Mouse (Mus musculus): Measurements from ENCODE around the gene Sdk1. TPM values are rescaled to one million over a fixed set of nuclear protein-coding genes. Genes with fewer than 3 reads are reported as not detected.
"Not testable (repeated sequence)": the region's sequence is repeated elsewhere in the genome, so short reads cannot be mapped to it uniquely, and the experiment has no call there.

Sdk1 gene
- polyA plus RNA-seq, 1 experiment from 2014 or later, result 1.3 TPM

DNA sequence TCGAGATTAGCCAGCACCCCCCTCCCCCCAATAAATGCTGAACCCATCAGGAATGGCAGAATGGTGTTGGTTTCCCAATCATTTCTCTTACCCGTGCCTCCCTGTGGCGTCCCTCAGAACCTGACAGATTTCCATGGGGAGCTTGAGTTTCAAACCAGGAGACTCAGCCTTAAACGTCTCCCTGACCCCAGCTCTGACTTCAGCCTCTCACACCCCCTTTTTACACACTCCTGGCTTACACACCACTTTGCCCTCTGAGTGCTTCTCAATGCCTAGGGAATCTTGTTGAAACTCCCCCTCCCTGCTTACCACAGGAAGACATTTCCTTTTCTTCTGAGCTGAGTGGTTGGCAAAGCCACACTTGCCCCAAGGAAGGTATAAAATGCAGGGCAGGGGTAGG lies 392.0 kb downstream of the Sdk1 start:
- 70% methylated on average over 4 of the region's 4 CpGs for WGBS
- Histone ChIP-seq H3K27ac (ENCODE audit: low read length) (no peak overlapping the region), H3K9me3 (ENCODE audit: control insufficient read depth, low read length) (0 out of 2 replicates have a peak, but pooled peaks cover 2% of the 10 kb centered on the region), H3K36me3 (ENCODE audit: control insufficient read depth, insufficient read depth) (no peaks in the 10 kb centered on the region), H3K9ac (replicated peaks; ENCODE audit: low read depth, low read length) (no peak overlapping the region), H3K4me2 (ENCODE audit: low read length) (no peak overlapping the region), H3K27me3 (replicated peaks; ENCODE audit: control insufficient read depth, insufficient read depth, low read length) (no peaks in the 10 kb centered on the region), H3K4me1 (replicated peaks; ENCODE audit: control insufficient read depth, insufficient read depth, low read length) (no peaks in the 10 kb centered on the region), H3K4me3 (replicated peaks; ENCODE audit: low read length) (no peak overlapping the region)
- no peak for ATAC-seq

DNA sequence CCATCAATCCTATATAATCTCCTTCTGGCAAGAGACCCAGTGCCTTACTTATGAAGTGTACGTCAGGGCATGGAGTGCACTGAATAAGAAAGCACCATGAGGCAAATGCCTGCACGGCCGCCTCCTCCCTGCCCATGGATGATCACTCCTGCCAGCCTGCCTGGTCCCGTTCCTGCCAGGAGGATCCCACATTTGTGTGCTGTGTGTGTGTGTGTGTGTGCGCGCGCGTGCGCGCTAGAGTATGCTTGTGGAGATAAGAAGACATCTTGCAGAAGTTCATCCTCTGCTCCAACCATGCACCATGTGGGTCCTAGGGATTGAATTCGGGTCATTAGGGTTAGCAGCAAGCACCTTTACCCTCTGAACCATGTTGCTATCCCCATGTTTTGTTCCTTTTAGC lies 395.1 kb downstream of the Sdk1 start:
- H3K4me3 ChIP-seq (replicated peaks; ENCODE audit: low read length), result no peak overlapping the region
- no peaks in the 10 kb centered on the region for H3K27me3 ChIP-seq (replicated peaks; ENCODE audit: control insufficient read depth, insufficient read depth, low read length)
- H3K9ac ChIP-seq (replicated peaks; ENCODE audit: low read depth, low read length), result no peak overlapping the region
- no peak overlapping the region for H3K27ac ChIP-seq (ENCODE audit: low read length)
- no peaks in the 10 kb centered on the region for H3K9me3 ChIP-seq (ENCODE audit: control insufficient read depth, low read length)
- no peaks in the 10 kb centered on the region for H3K36me3 ChIP-seq (ENCODE audit: control insufficient read depth, insufficient read depth)
- H3K4me2 ChIP-seq (ENCODE audit: low read length), result no peak overlapping the region
- no peak for ATAC-seq
- no peaks in the 10 kb centered on the region for H3K4me1 ChIP-seq (replicated peaks; ENCODE audit: control insufficient read depth, insufficient read depth, low read length)
- 93% methylated on average over 11 of the region's 11 CpGs for WGBS

DNA sequence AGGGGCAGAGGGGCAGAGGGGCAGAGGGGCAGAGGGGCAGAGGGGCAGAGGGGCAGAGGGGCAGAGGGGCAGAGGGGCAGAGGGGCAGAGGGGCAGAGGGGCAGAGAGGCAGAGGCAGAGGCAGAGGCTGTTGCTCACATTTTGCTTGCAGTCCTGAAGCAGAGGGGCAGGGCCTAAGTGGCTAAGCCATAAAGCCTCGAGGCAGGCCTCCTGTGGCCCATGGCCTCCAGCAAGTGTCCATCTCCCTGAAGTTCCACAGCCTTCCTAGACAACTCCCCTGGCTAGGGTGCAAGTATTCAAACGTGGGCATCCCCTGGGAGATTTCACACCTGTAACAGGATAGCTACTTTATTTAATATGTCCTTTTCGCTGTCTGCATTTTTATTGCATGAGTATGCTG lies 395.8 kb downstream of the Sdk1 start:
- not testable (repeated sequence) for H3K27me3 ChIP-seq (replicated peaks; ENCODE audit: control insufficient read depth, insufficient read depth, low read length); H3K9me3 ChIP-seq (ENCODE audit: control insufficient read depth, low read length); H3K4me2 ChIP-seq (ENCODE audit: low read length); ATAC-seq; H3K9ac ChIP-seq (replicated peaks; ENCODE audit: low read depth, low read length); H3K4me3 ChIP-seq (replicated peaks; ENCODE audit: low read length); H3K4me1 ChIP-seq (replicated peaks; ENCODE audit: control insufficient read depth, insufficient read depth, low read length); H3K27ac ChIP-seq (ENCODE audit: low read length); H3K36me3 ChIP-seq (ENCODE audit: control insufficient read depth, insufficient read depth)
- 89% methylated on average over 3 of the region's 3 CpGs for WGBS

DNA sequence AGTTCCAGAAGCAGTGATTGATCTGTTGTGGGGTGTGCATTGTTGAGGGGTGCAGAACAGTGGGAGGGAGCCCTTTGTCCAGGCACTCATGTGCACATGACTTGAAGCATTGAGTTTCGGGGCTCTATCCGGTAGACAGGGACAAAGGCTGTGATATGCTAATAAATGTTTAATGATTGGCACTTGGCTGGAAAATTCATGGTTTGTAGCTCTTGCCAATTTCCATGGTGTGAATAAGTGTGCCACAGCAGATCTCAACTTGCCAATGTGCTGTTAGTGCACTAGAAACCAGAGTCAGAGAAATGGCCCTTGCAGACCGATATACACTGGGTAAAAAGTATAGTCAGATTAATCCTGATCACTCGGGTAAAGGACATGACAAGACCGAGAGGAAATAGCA lies 404.4 kb downstream of the Sdk1 start:
- Histone ChIP-seq H3K4me3 (replicated peaks; ENCODE audit: low read length) (no peak overlapping the region), H3K4me2 (ENCODE audit: low read length) (no peak overlapping the region), H3K4me1 (replicated peaks; ENCODE audit: control insufficient read depth, insufficient read depth, low read length) (peaks cover 7% of the 10 kb centered on the region), H3K9me3 (ENCODE audit: control insufficient read depth, low read length) (no peaks in the 10 kb centered on the region), H3K27ac (ENCODE audit: low read length) (no peak overlapping the region), H3K27me3 (replicated peaks; ENCODE audit: control insufficient read depth, insufficient read depth, low read length) (no peaks in the 10 kb centered on the region), H3K9ac (replicated peaks; ENCODE audit: low read depth, low read length) (no peak overlapping the region), H3K36me3 (ENCODE audit: control insufficient read depth, insufficient read depth) (no peaks in the 10 kb centered on the region)
- ATAC-seq, result peak; percentile 54
- WGBS, result 51% methylated on average over 5 of the region's 5 CpGs

DNA sequence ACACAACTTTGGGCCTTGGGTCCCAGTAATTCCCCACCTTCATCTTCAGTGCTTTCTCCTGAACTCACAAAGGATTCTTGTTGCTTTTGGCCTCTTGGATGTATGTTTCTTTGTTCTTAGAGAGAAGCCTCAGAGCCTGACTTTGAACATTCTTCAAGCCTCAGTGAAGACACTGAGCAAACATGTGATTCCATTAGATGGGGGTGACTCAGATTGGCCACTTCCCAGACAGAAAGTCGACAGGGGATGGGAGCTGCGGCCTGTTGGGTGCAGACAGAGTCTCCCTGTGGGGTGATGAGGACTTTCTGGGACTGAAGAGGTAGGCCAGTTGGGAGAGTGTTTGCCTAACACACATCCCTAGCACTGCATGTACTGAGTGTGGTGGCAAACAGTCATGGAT lies 405.3 kb downstream of the Sdk1 start:
- H3K4me1 ChIP-seq (replicated peaks; ENCODE audit: control insufficient read depth, insufficient read depth, low read length), result peaks cover 7% of the 10 kb centered on the region
- ATAC-seq, result no peak
- 81% methylated on average over 2 of the region's 2 CpGs for WGBS
- no peaks in the 10 kb centered on the region for H3K9me3 ChIP-seq (ENCODE audit: control insufficient read depth, low read length)
- H3K4me2 ChIP-seq (ENCODE audit: low read length), result no peak overlapping the region
- no peak overlapping the region for H3K27ac ChIP-seq (ENCODE audit: low read length)
- no peaks in the 10 kb centered on the region for H3K36me3 ChIP-seq (ENCODE audit: control insufficient read depth, insufficient read depth)
- H3K27me3 ChIP-seq (replicated peaks; ENCODE audit: control insufficient read depth, insufficient read depth, low read length), result no peaks in the 10 kb centered on the region
- H3K9ac ChIP-seq (replicated peaks; ENCODE audit: low read depth, low read length), result no peak overlapping the region
- no peak overlapping the region for H3K4me3 ChIP-seq (replicated peaks; ENCODE audit: low read length)

DNA sequence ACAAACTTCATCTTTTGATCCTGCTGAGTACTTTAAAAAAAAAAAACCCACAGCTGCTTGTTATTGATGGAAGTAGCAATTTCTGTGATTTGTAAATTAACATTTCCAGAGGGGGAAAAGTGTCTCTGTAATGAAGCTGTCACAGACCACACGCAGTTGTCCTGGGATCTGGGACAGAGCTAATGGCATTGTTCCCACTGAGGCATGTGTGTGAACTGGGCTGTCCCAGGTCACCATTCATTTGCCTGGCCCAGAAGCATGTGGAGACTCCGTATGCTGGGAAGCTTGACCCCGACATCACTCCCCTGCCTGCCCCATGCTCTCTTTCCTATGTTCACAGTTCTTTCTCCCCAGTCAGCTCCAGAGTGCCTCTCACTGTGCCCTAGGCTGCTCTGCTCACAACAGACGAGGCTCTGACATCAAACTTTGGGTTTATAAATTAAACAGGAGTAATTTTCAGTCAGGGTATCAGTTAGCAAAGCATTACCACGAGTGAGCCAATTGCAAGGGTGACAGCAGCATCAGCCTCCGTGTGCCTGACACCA lies 408.6 kb downstream of the Sdk1 start:
- Histone ChIP-seq H3K9ac (replicated peaks; ENCODE audit: low read depth, low read length) (no peak overlapping the region), H3K9me3 (ENCODE audit: control insufficient read depth, low read length) (no peaks in the 10 kb centered on the region), H3K36me3 (ENCODE audit: control insufficient read depth, insufficient read depth) (no peaks in the 10 kb centered on the region), H3K27me3 (replicated peaks; ENCODE audit: control insufficient read depth, insufficient read depth, low read length) (no peaks in the 10 kb centered on the region), H3K4me1 (replicated peaks; ENCODE audit: control insufficient read depth, insufficient read depth, low read length) (peaks cover 7% of the 10 kb centered on the region), H3K27ac (ENCODE audit: low read length) (no peak overlapping the region), H3K4me2 (ENCODE audit: low read length) (no peak overlapping the region), H3K4me3 (replicated peaks; ENCODE audit: low read length) (no peak overlapping the region)
- ATAC-seq, result no peak
- WGBS, result 55% methylated on average over 6 of the region's 6 CpGs

DNA sequence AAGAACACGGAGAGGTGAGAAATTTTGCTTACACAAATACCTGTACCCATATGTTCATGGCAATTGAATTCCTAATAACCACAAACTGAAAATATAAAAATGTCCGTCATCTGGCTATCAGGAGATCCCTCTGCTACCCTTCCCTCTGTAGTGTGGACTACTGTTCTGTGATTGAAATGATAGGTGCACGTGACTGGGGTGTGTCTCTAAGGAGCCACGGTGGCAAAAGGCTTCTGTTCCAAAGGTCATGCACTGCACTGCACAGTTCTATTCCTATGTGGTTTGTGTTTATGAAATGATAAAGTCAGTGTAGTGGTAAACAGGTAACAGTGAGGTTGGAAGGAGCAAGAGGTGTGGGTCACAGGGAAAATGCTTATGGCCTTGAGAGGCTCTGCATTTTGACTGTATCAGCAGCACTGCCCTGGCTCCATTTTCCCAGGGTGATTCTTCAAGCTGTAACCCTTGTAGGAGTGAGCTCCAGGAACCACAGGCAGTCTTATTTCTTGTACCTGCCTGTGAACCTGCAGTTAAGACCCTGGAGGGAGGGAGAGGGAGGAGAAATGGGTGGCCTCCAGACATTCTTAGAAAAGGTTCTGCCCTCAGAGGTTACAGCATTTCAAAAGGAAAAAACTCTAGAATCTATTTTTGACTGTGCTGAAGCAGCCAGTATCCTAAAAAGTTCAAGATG lies 410.5 kb downstream of the Sdk1 start:
- H3K27me3 ChIP-seq (replicated peaks; ENCODE audit: control insufficient read depth, insufficient read depth, low read length), result 0 out of 2 replicates have a peak, but pooled peaks cover 3% of the 10 kb centered on the region
- no peaks in the 10 kb centered on the region for H3K4me1 ChIP-seq (replicated peaks; ENCODE audit: control insufficient read depth, insufficient read depth, low read length)
- H3K36me3 ChIP-seq (ENCODE audit: control insufficient read depth, insufficient read depth), result no peaks in the 10 kb centered on the region
- no peak overlapping the region for H3K4me2 ChIP-seq (ENCODE audit: low read length)
- 91% methylated on average over 4 of the region's 4 CpGs for WGBS
- H3K9ac ChIP-seq (replicated peaks; ENCODE audit: low read depth, low read length), result no peak overlapping the region
- no peaks in the 10 kb centered on the region for H3K9me3 ChIP-seq (ENCODE audit: control insufficient read depth, low read length)
- H3K27ac ChIP-seq (ENCODE audit: low read length), result no peak overlapping the region
- ATAC-seq, result no peak
- H3K4me3 ChIP-seq (replicated peaks; ENCODE audit: low read length), result no peak overlapping the region

DNA sequence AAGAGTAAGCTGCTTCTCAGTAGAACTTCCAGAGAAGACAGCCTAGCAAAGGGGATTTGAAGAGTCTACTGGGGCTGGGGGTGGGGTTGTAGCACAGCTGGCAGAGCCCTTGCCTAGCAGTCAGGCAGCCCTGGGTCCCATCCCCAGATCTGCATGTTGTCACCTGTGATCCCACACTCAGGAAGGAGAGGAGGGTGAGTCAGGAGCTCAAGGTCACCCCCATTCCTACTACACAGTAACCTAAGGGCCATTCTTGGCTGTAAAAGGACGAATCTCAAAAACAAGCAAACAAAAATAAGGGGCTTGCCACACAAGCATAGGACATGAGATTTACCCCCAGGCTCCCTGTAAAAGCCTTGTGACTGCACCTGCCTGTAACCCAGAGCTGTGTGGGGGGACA lies 435.1 kb downstream of the Sdk1 start:
- H3K36me3 ChIP-seq (ENCODE audit: control insufficient read depth, insufficient read depth), result no peaks in the 10 kb centered on the region
- H3K27ac ChIP-seq (ENCODE audit: low read length), result no peak overlapping the region
- no peak overlapping the region for H3K4me3 ChIP-seq (replicated peaks; ENCODE audit: low read length)
- no peak for ATAC-seq
- 72% methylated on average over 1 of the region's 1 CpGs for WGBS
- H3K9ac ChIP-seq (replicated peaks; ENCODE audit: low read depth, low read length), result no peak overlapping the region
- H3K9me3 ChIP-seq (ENCODE audit: control insufficient read depth, low read length), result no peaks in the 10 kb centered on the region
- no peak overlapping the region for H3K4me2 ChIP-seq (ENCODE audit: low read length)
- no peaks in the 10 kb centered on the region for H3K27me3 ChIP-seq (replicated peaks; ENCODE audit: control insufficient read depth, insufficient read depth, low read length)
- H3K4me1 ChIP-seq (replicated peaks; ENCODE audit: control insufficient read depth, insufficient read depth, low read length), result no peaks in the 10 kb centered on the region

DNA sequence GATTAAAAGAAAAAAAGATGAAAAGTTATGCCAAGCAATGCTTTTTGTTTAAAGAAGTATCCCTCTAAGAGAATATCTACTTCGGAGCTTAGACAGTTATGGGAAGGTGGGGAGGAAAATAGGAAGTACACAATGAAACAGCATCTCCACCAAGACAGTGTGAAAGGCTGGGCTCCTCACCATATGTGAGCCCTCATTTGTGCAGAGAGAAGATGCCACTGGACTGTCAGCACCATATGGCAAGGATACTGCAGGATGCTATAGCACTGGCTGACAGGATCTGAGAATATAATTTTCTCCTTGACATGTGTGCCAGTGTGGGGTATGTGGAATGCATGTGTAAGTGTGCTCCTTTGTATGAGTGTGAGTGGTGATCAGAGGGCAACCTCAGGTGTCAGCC lies 435.7 kb downstream of the Sdk1 start:
- Histone ChIP-seq H3K4me2 (ENCODE audit: low read length) (no peak overlapping the region), H3K9ac (replicated peaks; ENCODE audit: low read depth, low read length) (no peak overlapping the region), H3K27me3 (replicated peaks; ENCODE audit: control insufficient read depth, insufficient read depth, low read length) (no peaks in the 10 kb centered on the region), H3K9me3 (ENCODE audit: control insufficient read depth, low read length) (no peaks in the 10 kb centered on the region), H3K4me3 (replicated peaks; ENCODE audit: low read length) (no peak overlapping the region), H3K36me3 (ENCODE audit: control insufficient read depth, insufficient read depth) (no peaks in the 10 kb centered on the region), H3K4me1 (replicated peaks; ENCODE audit: control insufficient read depth, insufficient read depth, low read length) (no peaks in the 10 kb centered on the region), H3K27ac (ENCODE audit: low read length) (no peak overlapping the region)
- no peak for ATAC-seq
- WGBS, result 89% methylated on average over 1 of the region's 1 CpGs

DNA sequence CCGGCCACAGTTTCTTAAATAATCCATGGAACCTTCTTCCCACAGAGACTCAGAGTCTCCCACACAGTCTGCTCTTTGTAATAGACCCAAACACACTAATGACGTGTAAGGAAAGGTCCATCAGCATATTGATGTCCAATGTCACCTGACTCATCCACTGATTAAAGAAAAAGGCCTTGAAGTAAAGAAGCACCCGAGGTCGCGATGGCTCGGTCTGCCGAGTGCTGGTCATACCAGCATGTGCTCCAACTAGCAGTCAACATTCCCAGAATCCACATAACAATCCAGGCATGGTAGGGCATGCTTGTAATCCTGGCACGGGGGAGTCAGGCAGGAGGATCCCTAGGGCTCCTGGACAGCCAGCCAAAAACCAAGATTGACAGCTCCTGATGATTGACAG lies 436.6 kb downstream of the Sdk1 start:
- 90% methylated on average over 8 of the region's 8 CpGs for WGBS
- no peak for ATAC-seq

More for the DNA sequence above, 436.6 kb downstream of the Sdk1 start:
- H3K9ac ChIP-seq (replicated peaks; ENCODE audit: low read depth, low read length), result no peak overlapping the region
- no peaks in the 10 kb centered on the region for H3K36me3 ChIP-seq (ENCODE audit: control insufficient read depth, insufficient read depth)
- no peaks in the 10 kb centered on the region for H3K27me3 ChIP-seq (replicated peaks; ENCODE audit: control insufficient read depth, insufficient read depth, low read length)
- H3K4me1 ChIP-seq (replicated peaks; ENCODE audit: control insufficient read depth, insufficient read depth, low read length), result no peaks in the 10 kb centered on the region
- no peaks in the 10 kb centered on the region for H3K9me3 ChIP-seq (ENCODE audit: control insufficient read depth, low read length)
- H3K4me3 ChIP-seq (replicated peaks; ENCODE audit: low read length), result no peak overlapping the region
- H3K27ac ChIP-seq (ENCODE audit: low read length), result no peak overlapping the region
- H3K4me2 ChIP-seq (ENCODE audit: low read length), result no peak overlapping the region

Measured in forebrain, embryonic 16.5 days (tissue).